Mouse (Mus musculus) forebrain, embryonic 14.5 days (tissue): Measurements from ENCODE around the gene Mmab. TPM values are rescaled to one million over a fixed set of nuclear protein-coding genes. Genes with fewer than 3 reads are reported as not detected.
A peak's percentile ranks its signal among the peaks of the same experiment; 100 is the strongest.

Experiments
- ATAC-seq: fragments of 200-750 bp; cut with Nextera tagmentation; 2 replicates; pipeline ENCODE4 v1.8.0; 2017; ENCODE audit warnings: mild to moderate bottlenecking, moderate library complexity
- DNase-seq: peaks from one replicate; pipeline ENCODE4 v3.0.0-alpha.2; 2015; ENCODE audit warnings: low spot score
- H3K27ac ChIP-seq: fragments of 300-500 bp; sonication (generic); 2 replicates; pipeline ENCODE4 v1.5.1; 2014; ENCODE audit warnings: low read depth, mild to moderate bottlenecking, control low read depth, low read length, moderate library complexity
- H3K27me3 ChIP-seq: fragments of 300-500 bp; sonication (generic); replicated peaks from 2 replicates; pipeline ENCODE4 v1.6.1; 2014; ENCODE audit warnings: low read length, control low read depth, mixed read lengths; ENCODE audit not compliant: control insufficient read depth, insufficient read depth
- H3K36me3 ChIP-seq: fragments of 300-500 bp; sonication (generic); 2 replicates; pipeline ENCODE4 v1.6.1; 2014; ENCODE audit warnings: low read length, control low read depth; ENCODE audit not compliant: control insufficient read depth, insufficient read depth
- H3K4me1 ChIP-seq: fragments of 300-500 bp; sonication (generic); 2 replicates; pipeline ENCODE4 v1.6.1; 2014; ENCODE audit warnings: antibody characterized with exemption, low read length, control low read depth; ENCODE audit not compliant: control insufficient read depth, insufficient read depth
- H3K4me2 ChIP-seq: fragments of 300-500 bp; sonication (generic); 2 replicates; pipeline ENCODE4 v1.6.1; 2014; ENCODE audit warnings: mild to moderate bottlenecking, control low read depth, low read length
- H3K4me3 ChIP-seq: fragments of 300-500 bp; sonication (generic); 2 replicates; pipeline ENCODE4 v1.5.1; 2014; ENCODE audit warnings: low read depth, low read length, control low read depth
- H3K9ac ChIP-seq: fragments of 300-500 bp; sonication (generic); 2 replicates; pipeline ENCODE4 v1.6.1; 2014; ENCODE audit warnings: mild to moderate bottlenecking, low read length, control low read depth, moderate library complexity
- H3K9me3 ChIP-seq: fragments of 300-500 bp; sonication (generic); replicated peaks from 2 replicates; pipeline ENCODE4 v1.6.1; 2016; ENCODE audit warnings: low read length, control low read depth, mixed read lengths; ENCODE audit not compliant: control insufficient read depth
- WGBS: fragments of 180-500 bp; shearing (Covaris S2); extraction: QIAGEN DNeasy Blood & Tissue Kit; methylation state at CpG from one replicate; pipeline ENCODE4 v1.1.7; 2014; 5-methylcytosine and 5-hydroxymethylcytosine counted together
- polyA plus RNA-seq: library from polyadenylated mRNA; unstranded; fragments of >200 nt; fragmentation: Nextera tagmentation; extraction: Ambion mirVana; gene quantifications from 2 replicates; pipeline ENCODE4 v1.2.1, GENCODE M21; 2014

Mmab gene
- polyA plus RNA-seq = 18.2 and 18.6 TPM in 2 replicates

- 3% methylated on average over 43 of the region's 43 CpGs for WGBS
- no peaks in the 10 kb centered on the region for H3K27me3 ChIP-seq
- ATAC-seq (peak; percentile 99), DNase-seq (peak; percentile 100)
- peak within 1 kb of the TSS; percentile 86 for H3K4me2 ChIP-seq
- H3K27ac ChIP-seq = peak within 1 kb of the TSS; percentile 49; the same call in 1 of the 2 replicates
- H3K4me3 ChIP-seq = peak within 1 kb of the TSS; percentile 68
- H3K36me3 ChIP-seq = peaks cover 13% of the 10 kb centered on the region; the same call in 1 of the 2 replicates
- H3K9ac ChIP-seq = peak within 1 kb of the TSS; percentile 75
- H3K9me3 ChIP-seq = no peaks in the 10 kb centered on the region
- peaks cover 7% of the 10 kb centered on the region for H3K4me1 ChIP-seq
Measured at GRCm38 (mm10) chr5:114443566-114444367, at the start of gene Mmab, which contains the start of gene Mvk. Mmab (minus strand) TSS chr5:114444060. Mvk (plus strand) TSS chr5:114444269.

- Histone ChIP-seq H3K27ac (no peak overlapping the region), H3K9ac (no peak overlapping the region), H3K4me3 (no peak overlapping the region), H3K27me3 (no peaks in the 10 kb centered on the region), H3K4me1 (no peaks in the 10 kb centered on the region), H3K4me2 (no peak overlapping the region), H3K36me3 (no peaks in the 10 kb centered on the region), H3K9me3 (no peaks in the 10 kb centered on the region)
- ATAC-seq (no peak), DNase-seq (no peak)
- WGBS = 95% methylated on average over 8 of the region's 8 CpGs
Measured at GRCm38 (mm10) chr5:114490241-114490640, 46.4 kb upstream of the Mmab start.

DNA sequence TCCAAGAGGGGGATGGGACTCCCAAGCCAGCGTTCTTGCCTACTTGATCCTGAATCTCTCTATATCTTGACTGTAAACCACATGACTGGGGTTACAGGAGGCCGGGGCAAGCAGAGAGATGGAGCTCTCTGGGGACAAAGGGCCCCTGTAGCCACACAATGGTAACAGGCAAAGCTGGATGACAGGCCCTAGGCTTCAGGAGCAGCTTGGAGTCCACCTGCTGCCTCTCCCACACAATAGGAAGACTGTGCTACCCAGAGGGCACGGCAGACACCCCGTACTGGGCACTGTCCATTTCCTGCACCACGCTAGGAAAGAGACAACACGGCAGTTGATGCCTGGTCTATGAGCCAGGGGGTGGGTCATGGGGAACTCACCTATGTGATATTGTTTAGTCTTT lies 45.7 kb upstream of the Mmab start:
- no peak overlapping the region for H3K27ac ChIP-seq
- DNase-seq (no peak), ATAC-seq (no peak)
- 96% methylated on average over 6 of the region's 6 CpGs for whole genome bisulfite sequencing
- no peaks in the 10 kb centered on the region for H3K27me3 ChIP-seq
- no peak overlapping the region for H3K4me2 ChIP-seq
- H3K4me1 ChIP-seq = no peaks in the 10 kb centered on the region
- no peaks in the 10 kb centered on the region for H3K36me3 ChIP-seq
- no peak overlapping the region for H3K4me3 ChIP-seq
- H3K9ac ChIP-seq = no peak overlapping the region
- H3K9me3 ChIP-seq = no peaks in the 10 kb centered on the region

DNA sequence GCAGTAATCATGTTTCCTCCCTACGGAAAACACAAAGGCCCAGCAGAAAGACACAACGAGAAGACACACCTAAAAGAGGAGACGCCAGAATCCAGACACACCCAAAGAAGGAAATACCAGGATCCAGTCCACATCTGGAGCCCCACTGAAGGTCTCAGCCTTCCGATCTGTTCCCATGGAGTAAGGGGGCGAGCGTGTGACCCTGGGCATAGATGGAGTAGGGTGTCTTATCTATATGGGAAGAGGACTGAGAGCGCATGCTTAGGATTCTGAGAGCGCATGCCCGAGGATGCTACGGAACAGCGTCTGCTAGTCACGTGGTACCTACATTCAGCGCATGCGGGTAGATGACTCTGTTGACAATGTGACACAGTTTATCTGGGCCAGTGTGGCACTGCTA lies 41.8 kb upstream of the Mmab start:
- DNase-seq = no peak
- Histone ChIP-seq H3K9ac (no peak overlapping the region), H3K4me2 (no peak overlapping the region), H3K27ac (no peak overlapping the region), H3K36me3 (no peaks in the 10 kb centered on the region), H3K4me3 (no peak overlapping the region), H3K9me3 (no peaks in the 10 kb centered on the region), H3K27me3 (no peaks in the 10 kb centered on the region), H3K4me1 (peaks cover 5% of the 10 kb centered on the region)
- no peak for ATAC-seq
- WGBS = 94% methylated on average over 14 of the region's 14 CpGs

- Histone ChIP-seq H3K27ac (0 out of 2 replicates have a peak overlapping the region, but pooled peaks have one; percentile 14), H3K9me3 (no peaks in the 10 kb centered on the region), H3K4me2 (no peak overlapping the region), H3K9ac (no peak overlapping the region), H3K4me3 (no peak overlapping the region), H3K27me3 (no peaks in the 10 kb centered on the region), H3K4me1 (peaks cover 5% of the 10 kb centered on the region), H3K36me3 (no peaks in the 10 kb centered on the region)
- DNase-seq (peak; percentile 33), ATAC-seq (no peak)
- WGBS = 2% methylated on average over 14 of the region's 14 CpGs
Measured at GRCm38 (mm10) chr5:114482587-114483011, 38.7 kb upstream of the Mmab start.

GRCm38 (mm10) chr5:114478267-114478666 lies 34.4 kb upstream of the Mmab start:
- DNase-seq (no peak), ATAC-seq (no peak)
- Histone ChIP-seq H3K9ac (no peak overlapping the region), H3K36me3 (no peaks in the 10 kb centered on the region), H3K27me3 (0 out of 2 replicates have a peak, but pooled peaks cover 5% of the 10 kb centered on the region), H3K4me1 (peaks cover 17% of the 10 kb centered on the region), H3K9me3 (no peaks in the 10 kb centered on the region), H3K4me3 (no peak overlapping the region), H3K4me2 (no peak overlapping the region), H3K27ac (no peak overlapping the region)
- 52% methylated on average over 12 of the region's 12 CpGs for WGBS

- no peaks in the 10 kb centered on the region for H3K36me3 ChIP-seq
- H3K4me3 ChIP-seq = no peak overlapping the region
- peak; percentile 89 for DNase-seq
- H3K9me3 ChIP-seq = no peaks in the 10 kb centered on the region
- H3K27me3 ChIP-seq = 0 out of 2 replicates have a peak, but pooled peaks cover 10% of the 10 kb centered on the region
- 15% methylated on average over 35 of the region's 35 CpGs for WGBS
- no peak overlapping the region for H3K9ac ChIP-seq
- H3K27ac ChIP-seq = peak overlapping the region; percentile 40
- peak; percentile 59 for ATAC-seq
- peak overlapping the region; percentile 27 for H3K4me2 ChIP-seq
- peaks cover 12% of the 10 kb centered on the region for H3K4me1 ChIP-seq
Measured at GRCm38 (mm10) chr5:114474741-114475491, 31.1 kb upstream of the Mmab start.

- DNase-seq (no peak), ATAC-seq (no peak)
- H3K9me3 ChIP-seq = no peaks in the 10 kb centered on the region
- no peak overlapping the region for H3K27ac ChIP-seq
- H3K9ac ChIP-seq = no peak overlapping the region
- H3K36me3 ChIP-seq = no peaks in the 10 kb centered on the region
- 93% methylated on average over 3 of the region's 3 CpGs for WGBS
- peaks cover 30% of the 10 kb centered on the region for H3K4me1 ChIP-seq
- no peak overlapping the region for H3K4me3 ChIP-seq
- 0 out of 2 replicates have a peak, but pooled peaks cover 10% of the 10 kb centered on the region for H3K27me3 ChIP-seq
- no peak overlapping the region for H3K4me2 ChIP-seq
Measured at GRCm38 (mm10) chr5:114470359-114470758, 26.5 kb upstream of the Mmab start.
